Mouse (Mus musculus) liver, embryonic 14.5 days (tissue): ENCODE data around the gene Gfod2. TPM values are rescaled to one million over a fixed set of nuclear protein-coding genes. Genes with fewer than 3 reads are reported as not detected.

ENCODE experiments used
- ATAC-seq: fragments of 200-750 bp; cut with Nextera tagmentation; 2 replicates; pipeline ENCODE4 v1.8.0; 2017; ENCODE audit warnings: moderate number of reproducible peaks, mild to moderate bottlenecking, moderate library complexity; ENCODE audit not compliant: insufficient read depth
- DNase-seq, 3 experiments: peaks; one replicate each; pipeline ENCODE4 v3.0.0-alpha.2; 2012 to 2013; ENCODE audit warnings: low read depth in 3 of 3, low spot score in 3 of 3
- H3K27ac ChIP-seq: fragments of 300-500 bp; sonication (generic); 2 replicates; pipeline ENCODE4 v1.5.1; 2014; ENCODE audit warnings: moderate library complexity, mild to moderate bottlenecking, control low read depth, inconsistent platforms
- H3K27me3 ChIP-seq: fragments of 300-500 bp; sonication (generic); 2 replicates; pipeline ENCODE4 v1.6.1; 2014; ENCODE audit warnings: mild to moderate bottlenecking, low read length, moderate library complexity; ENCODE audit not compliant: control insufficient read depth, insufficient read depth
- H3K36me3 ChIP-seq: fragments of 300-500 bp; sonication (generic); replicated peaks from 2 replicates; pipeline ENCODE4 v1.6.1; 2014; ENCODE audit warnings: low read depth; ENCODE audit not compliant: control insufficient read depth, insufficient read depth
- H3K4me1 ChIP-seq, 2 experiments: fragments of 200-500 bp in 1 of 2; fragments of 300-500 bp in 1 of 2; sonication (generic) in 1 of 2; replicated peaks; 2 replicates each; pipeline ENCODE4 v1.6.1; 2012 to 2014; ENCODE audit warnings: antibody characterized with exemption in 1 of 2, inconsistent platforms in 1 of 2, low read length in 1 of 2; ENCODE audit not compliant: control insufficient read depth in 2 of 2, insufficient read depth in 2 of 2
- H3K4me2 ChIP-seq: fragments of 300-500 bp; sonication (generic); 2 replicates; pipeline ENCODE4 v1.6.1; 2014; ENCODE audit warnings: low read depth, mild to moderate bottlenecking, control low read depth, moderate library complexity
- H3K4me3 ChIP-seq, 2 experiments: fragments of 200-500 bp in 1 of 2; fragments of 300-500 bp in 1 of 2; sonication (generic) in 1 of 2; 2 replicates each; pipeline ENCODE4 v1.5.1; 2012 to 2014; ENCODE audit warnings: low read depth in 2 of 2, low read length in 2 of 2, mild to moderate bottlenecking in 2 of 2, control low read depth in 1 of 2, inconsistent platforms in 1 of 2, moderate library complexity in 1 of 2; ENCODE audit not compliant: insufficient read depth in 1 of 2
- H3K9ac ChIP-seq: fragments of 300-500 bp; sonication (generic); replicated peaks from 2 replicates; pipeline ENCODE4 v1.6.1; 2014; ENCODE audit warnings: mild to moderate bottlenecking, control low read depth, moderate library complexity
- H3K9me3 ChIP-seq: fragments of 300-500 bp; sonication (generic); 2 replicates; pipeline ENCODE4 v1.6.1; 2016; ENCODE audit warnings: low read length, mixed read lengths; ENCODE audit not compliant: control insufficient read depth
- CTCF ChIP-seq: IDR thresholded peaks from 2 replicates; pipeline ENCODE4 v1.5.1; 2016; ENCODE audit warnings: antibody characterized with exemption, low read depth, control low read depth
- EP300 ChIP-seq: IDR thresholded peaks from 2 replicates; pipeline ENCODE4 v1.6.1; 2016; ENCODE audit warnings: antibody characterized with exemption, low read depth
- WGBS: fragments of 180-500 bp; shearing (Covaris S2); extraction: QIAGEN DNeasy Blood & Tissue Kit; methylation state at CpG from one replicate; pipeline ENCODE4 v1.1.7; 2014; ENCODE audit not compliant: insufficient replicate concordance; 5-methylcytosine and 5-hydroxymethylcytosine counted together
- polyA plus RNA-seq, 2 experiments: library from polyadenylated mRNA; depleted of rRNA in 1 of 2; stranded (reverse) in 1 of 2; unstranded in 1 of 2; fragments of >200 nt; fragmentation: Nextera tagmentation in 1 of 2; extraction: Ambion mirVana in 1 of 2; gene quantifications; 2 replicates each; pipeline versions ENCODE4 v1.2.1 to v1.2.3; 2012 to 2014

Gfod2 gene
- polyA plus RNA-seq, 2 experiments: 0.84 to 1.1 TPM

DNA sequence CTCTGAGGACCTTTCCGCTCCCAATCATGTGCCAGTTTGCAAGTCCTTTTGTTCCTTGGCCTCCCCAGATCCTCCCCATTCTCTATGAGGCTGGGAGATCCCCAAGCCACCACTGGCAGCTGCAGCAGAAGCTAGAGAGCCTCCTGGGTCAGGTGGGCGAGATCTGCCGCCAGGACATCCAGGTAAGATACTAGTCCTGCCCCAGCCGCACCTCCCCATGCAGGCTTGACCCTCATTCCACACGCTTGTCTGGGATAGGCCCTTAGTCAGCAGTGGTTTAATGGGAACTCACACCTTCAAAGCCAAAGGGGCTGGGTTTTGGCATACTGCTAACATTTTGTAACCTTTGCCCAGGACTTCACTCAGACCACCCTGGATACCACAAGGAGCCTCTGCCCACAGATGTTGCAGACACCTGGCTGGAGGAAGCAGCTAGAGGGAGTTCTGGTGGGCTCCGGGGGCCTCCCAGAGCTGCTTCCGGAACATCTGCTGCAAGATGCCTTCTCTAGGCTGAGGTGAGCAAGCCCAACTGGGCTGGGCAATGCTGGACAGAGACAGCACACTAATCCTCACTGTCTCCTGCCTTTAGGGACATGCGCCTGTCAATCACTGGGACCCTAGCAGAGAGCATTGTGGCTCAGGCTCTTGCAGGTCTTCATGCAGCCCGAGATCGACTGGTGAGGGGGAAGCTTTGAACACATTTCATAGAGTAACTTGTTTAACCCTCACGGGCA, 65.8 kb downstream of the Gfod2 start:
- WGBS: 73% methylated on average over 11 of the region's 11 CpGs
- Histone ChIP-seq H3K4me3 (no peak overlapping the region), H3K27ac (no peak overlapping the region), H3K4me1 (peaks cover 0 to 5% of the 10 kb centered on the region in 2 experiments; a peak in 3 of 4 replicates), H3K9ac (no peak overlapping the region), H3K9me3 (no peaks in the 10 kb centered on the region), H3K4me2 (no peak overlapping the region), H3K36me3 (no peaks in the 10 kb centered on the region), H3K27me3 (no peaks in the 10 kb centered on the region)
- TF ChIP-seq EP300 (no peak), CTCF (no peak)
- DNase-seq (no peak), ATAC-seq (no peak)

DNA sequence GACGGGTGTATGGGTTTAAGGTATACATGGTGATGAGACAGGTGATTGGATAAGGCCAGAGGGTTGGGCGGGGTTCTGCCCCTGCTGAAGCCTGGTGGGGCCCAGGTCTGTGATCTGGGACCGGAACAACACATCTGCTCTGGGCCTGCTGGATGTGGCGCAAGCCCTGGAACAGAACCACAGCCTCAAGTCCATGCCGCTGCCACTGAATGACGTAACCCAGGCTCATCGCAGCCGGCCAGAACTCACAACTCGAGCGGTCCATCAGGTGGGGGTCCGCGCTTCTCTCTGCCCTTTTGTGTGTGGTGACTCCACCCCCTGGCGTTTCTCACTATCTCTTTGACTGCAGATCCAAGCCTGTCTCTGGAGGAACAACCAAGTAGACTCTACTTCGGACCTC, 67.5 kb downstream of the Gfod2 start:
- ATAC-seq (no peak), DNase-seq (no peak)
- 73% methylated on average over 14 of the region's 14 CpGs for WGBS
- Histone ChIP-seq H3K36me3 (no peaks in the 10 kb centered on the region), H3K9me3 (no peaks in the 10 kb centered on the region), H3K9ac (no peak overlapping the region), H3K27ac (no peak overlapping the region), H3K4me2 (no peak overlapping the region), H3K4me3 (no peak overlapping the region), H3K4me1 (peaks cover 0 to 3% of the 10 kb centered on the region in 2 experiments; a peak in 3 of 4 replicates), H3K27me3 (no peaks in the 10 kb centered on the region)
- TF ChIP-seq EP300: no peak
- TF ChIP-seq CTCF: no peak

DNA sequence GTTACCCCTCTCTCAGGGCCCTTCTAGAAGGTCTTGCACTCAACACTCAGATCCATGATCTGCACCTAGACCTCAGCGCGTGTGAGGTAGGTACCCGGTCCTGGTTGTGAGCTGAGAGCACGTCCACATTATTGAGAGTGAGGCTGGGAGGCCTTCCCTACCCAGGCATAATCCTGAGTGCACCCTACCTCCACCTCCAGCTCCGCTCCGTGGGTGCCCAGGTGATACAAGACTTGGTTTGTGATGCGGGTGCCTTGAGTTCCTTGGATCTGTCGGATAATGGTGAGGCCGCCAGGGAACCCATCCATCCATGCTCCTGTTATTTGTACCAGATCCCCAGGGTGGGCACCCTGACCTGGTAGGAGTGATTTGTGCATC, 68.5 kb downstream of the Gfod2 start:
- no peak overlapping the region for H3K4me3 ChIP-seq
- H3K4me1 ChIP-seq: peaks cover 0 to 3% of the 10 kb centered on the region in 2 experiments; a peak in 3 of 4 replicates
- H3K36me3 ChIP-seq: no peaks in the 10 kb centered on the region
- no peak overlapping the region for H3K4me2 ChIP-seq
- no peak overlapping the region for H3K9ac ChIP-seq
- H3K27ac ChIP-seq: no peak overlapping the region
- no peak for TF ChIP-seq EP300
- no peak for TF ChIP-seq CTCF
- no peaks in the 10 kb centered on the region for H3K27me3 ChIP-seq
- ATAC-seq (no peak), DNase-seq (no peak)
- H3K9me3 ChIP-seq: no peaks in the 10 kb centered on the region
- WGBS: 84% methylated on average over 9 of the region's 9 CpGs

DNA sequence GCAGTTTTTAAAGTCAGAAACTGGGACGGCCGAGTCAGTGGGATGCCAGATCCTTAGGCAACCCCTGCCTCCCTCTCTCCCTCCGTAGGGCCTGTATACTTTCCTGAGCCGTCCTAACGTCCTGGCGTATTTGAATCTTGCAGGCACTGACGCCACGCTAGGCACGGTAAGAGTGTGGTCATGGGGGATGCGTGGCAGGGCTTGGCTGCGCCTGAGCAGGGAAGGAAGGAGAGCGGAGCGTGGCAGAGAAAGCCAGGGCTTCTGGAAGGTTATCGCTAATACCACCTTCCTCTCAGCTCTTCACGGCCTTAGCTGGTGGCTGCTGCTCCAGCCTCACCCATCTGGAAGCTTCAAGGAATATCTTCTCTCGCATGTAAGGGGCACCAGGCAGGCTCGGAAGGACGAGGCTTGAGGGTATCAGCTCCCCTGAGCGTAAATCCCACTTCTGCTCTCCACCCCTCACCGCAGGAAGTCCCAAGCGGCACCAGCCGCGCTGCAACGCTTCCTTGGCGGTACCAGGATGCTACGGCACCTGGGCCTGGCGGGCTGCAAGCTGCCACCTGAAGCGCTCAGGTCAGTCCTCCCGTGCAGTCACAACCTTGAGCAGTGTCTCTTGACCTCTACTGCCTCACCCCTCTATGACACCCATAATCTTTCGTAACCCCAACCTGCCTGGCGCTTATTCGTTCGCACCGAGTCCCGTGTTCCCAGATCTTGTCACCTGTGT, 69.0 kb downstream of the Gfod2 start:
- WGBS: 80% methylated on average over 35 of the region's 35 CpGs
- DNase-seq: no peak
- ATAC-seq: no peak

GRCm38 (mm10) chr8:105688242-105688752, 70.2 kb downstream of the Gfod2 start:
- no peak for ATAC-seq
- Histone ChIP-seq H3K9me3 (no peaks in the 10 kb centered on the region), H3K4me1 (no peaks in the 10 kb centered on the region), H3K4me3 (no peak overlapping the region), H3K4me2 (no peak overlapping the region), H3K27me3 (no peaks in the 10 kb centered on the region), H3K36me3 (peaks cover 9% of the 10 kb centered on the region), H3K27ac (no peak overlapping the region), H3K9ac (no peak overlapping the region)
- WGBS: 38% methylated on average over 14 of the region's 14 CpGs
- TF ChIP-seq EP300 (no peak), CTCF (no peak)
- DNase-seq: no peak

More for the DNA sequence above, 69.0 kb downstream of the Gfod2 start:
- peaks cover 0 to 3% of the 10 kb centered on the region in 2 experiments; a peak in 3 of 4 replicates for H3K4me1 ChIP-seq
- no peak overlapping the region for H3K4me3 ChIP-seq
- TF ChIP-seq CTCF (no peak), EP300 (no peak)
- H3K27ac ChIP-seq: no peak overlapping the region
- no peaks in the 10 kb centered on the region for H3K36me3 ChIP-seq
- no peaks in the 10 kb centered on the region for H3K27me3 ChIP-seq
- H3K9ac ChIP-seq: no peak overlapping the region
- no peaks in the 10 kb centered on the region for H3K9me3 ChIP-seq
- no peak overlapping the region for H3K4me2 ChIP-seq
